Mouse (Mus musculus): Measurements from ENCODE around the gene AC161166.1. TPM values are rescaled to one million over a fixed set of nuclear protein-coding genes. Genes with fewer than 3 reads are reported as not detected.

The AC161166.1 gene
- 0.50 and 0.70 TPM in 2 replicates for polyA plus RNA-seq (2014; fragmentation: Nextera tagmentation; extraction: Ambion mirVana)

DNA sequence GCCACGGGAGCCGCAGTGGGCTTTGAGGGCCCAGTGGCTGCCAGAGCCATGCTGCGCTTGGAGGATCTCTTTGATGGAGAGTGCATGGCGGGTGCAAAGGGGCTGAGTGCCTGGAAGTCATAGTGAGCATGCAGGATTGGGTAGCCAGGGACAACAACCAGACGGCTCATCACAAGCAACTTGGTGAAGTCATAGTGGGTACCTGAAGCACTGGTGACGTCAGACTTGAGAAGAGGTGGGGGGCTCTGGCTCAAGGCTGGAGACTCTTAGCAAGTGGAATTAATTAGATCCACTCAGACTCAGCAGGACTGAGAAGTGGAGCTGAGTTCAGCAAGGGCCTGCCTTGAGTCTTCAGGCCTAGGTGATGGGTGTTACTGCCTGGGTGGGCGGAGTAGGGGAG, at the start of gene AC161166.1:
TSS of gene AC161166.1 (minus strand) at position 101 of the 400 bp plus-strand sequence.
- Histone ChIP-seq H3K27me3 (ENCODE audit: control insufficient read depth, insufficient read depth, low read length) (no peaks in the 10 kb centered on the region), H3K4me1 (ENCODE audit: control insufficient read depth, insufficient read depth, low read length) (peaks cover 6% of the 10 kb centered on the region), H3K36me3 (ENCODE audit: control insufficient read depth, insufficient read depth, low read length) (peaks cover 6% of the 10 kb centered on the region), H3K4me2 (ENCODE audit: low read depth) (no peak within 1 kb of the TSS), H3K4me3 (ENCODE audit: low read depth, low read length) (no peak within 1 kb of the TSS), H3K9me3 (ENCODE audit: control insufficient read depth, low read length) (no peaks in the 10 kb centered on the region), H3K9ac (ENCODE audit: low read length) (no peak within 1 kb of the TSS), H3K27ac (ENCODE audit: low read depth, low read length) (no peak within 1 kb of the TSS)
- ATAC-seq (ENCODE audit: insufficient read depth, low FRiP score, low TSS enrichment) (no peak), DNase-seq (ENCODE audit: low spot score) (no peak)
- 94% methylated on average over 7 of the region's 7 CpGs for WGBS

DNA sequence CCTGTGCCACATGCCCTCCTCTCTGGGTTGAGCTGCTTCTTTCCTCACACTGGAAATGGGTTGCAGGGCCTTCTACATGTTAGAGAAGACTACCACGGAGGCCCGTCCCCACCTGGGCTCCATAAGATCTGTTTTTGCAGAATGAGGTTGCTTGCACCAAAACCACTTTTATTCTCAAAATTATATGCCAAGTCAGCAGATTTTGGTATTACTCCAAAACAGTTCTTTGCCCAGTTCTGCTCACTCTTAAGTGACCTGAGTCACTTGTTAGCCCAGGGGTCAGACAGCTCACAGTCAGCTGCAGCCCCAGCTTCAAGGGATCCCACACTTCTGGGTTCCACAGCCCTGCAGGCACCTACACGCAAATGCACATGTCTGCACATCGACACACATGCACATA, 49.2 kb upstream of the AC161166.1 start:
- Histone ChIP-seq H3K9ac (ENCODE audit: low read length) (no peak overlapping the region), H3K4me3 (ENCODE audit: low read depth, low read length) (no peak overlapping the region), H3K4me1 (ENCODE audit: control insufficient read depth, insufficient read depth, low read length) (no peaks in the 10 kb centered on the region), H3K27me3 (ENCODE audit: control insufficient read depth, insufficient read depth, low read length) (no peaks in the 10 kb centered on the region), H3K9me3 (ENCODE audit: control insufficient read depth, low read length) (no peaks in the 10 kb centered on the region), H3K36me3 (ENCODE audit: control insufficient read depth, insufficient read depth, low read length) (peaks cover 4% of the 10 kb centered on the region), H3K27ac (ENCODE audit: low read depth, low read length) (no peak overlapping the region), H3K4me2 (ENCODE audit: low read depth) (no peak overlapping the region)
- 94% methylated on average over 4 of the region's 4 CpGs for WGBS
- no peak for DNase-seq (ENCODE audit: low spot score)
- ATAC-seq (ENCODE audit: insufficient read depth, low FRiP score, low TSS enrichment): no peak

DNA sequence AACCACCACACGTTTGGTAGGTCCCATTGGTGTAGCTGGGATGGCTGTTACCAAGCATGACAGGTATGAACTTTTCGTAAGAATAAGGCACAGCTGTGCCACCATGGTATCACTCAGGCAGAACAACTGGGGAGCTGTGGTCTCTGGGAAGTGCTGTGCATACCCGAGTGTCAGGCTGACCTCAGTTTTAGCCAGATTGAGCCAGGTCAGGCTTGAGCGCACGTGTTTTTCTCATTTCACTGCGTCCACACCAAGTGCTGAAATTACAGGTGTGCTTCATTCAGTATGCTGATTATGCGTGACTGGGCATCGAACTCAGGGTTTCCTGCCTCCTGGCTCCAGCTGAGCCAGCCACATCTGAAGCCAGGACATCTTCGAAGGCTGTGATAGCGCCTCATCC, 43.5 kb upstream of the AC161166.1 start:
- Histone ChIP-seq H3K27me3 (ENCODE audit: control insufficient read depth, insufficient read depth, low read length) (no peaks in the 10 kb centered on the region), H3K27ac (ENCODE audit: low read depth, low read length) (no peak overlapping the region), H3K4me1 (ENCODE audit: control insufficient read depth, insufficient read depth, low read length) (no peaks in the 10 kb centered on the region), H3K9ac (ENCODE audit: low read length) (no peak overlapping the region), H3K36me3 (ENCODE audit: control insufficient read depth, insufficient read depth, low read length) (peaks cover 6% of the 10 kb centered on the region), H3K4me3 (ENCODE audit: low read depth, low read length) (no peak overlapping the region), H3K4me2 (ENCODE audit: low read depth) (no peak overlapping the region), H3K9me3 (ENCODE audit: control insufficient read depth, low read length) (no peaks in the 10 kb centered on the region)
- ATAC-seq (ENCODE audit: insufficient read depth, low FRiP score, low TSS enrichment): no peak
- 96% methylated on average over 10 of the region's 10 CpGs for WGBS
- DNase-seq (ENCODE audit: low spot score): no peak

DNA sequence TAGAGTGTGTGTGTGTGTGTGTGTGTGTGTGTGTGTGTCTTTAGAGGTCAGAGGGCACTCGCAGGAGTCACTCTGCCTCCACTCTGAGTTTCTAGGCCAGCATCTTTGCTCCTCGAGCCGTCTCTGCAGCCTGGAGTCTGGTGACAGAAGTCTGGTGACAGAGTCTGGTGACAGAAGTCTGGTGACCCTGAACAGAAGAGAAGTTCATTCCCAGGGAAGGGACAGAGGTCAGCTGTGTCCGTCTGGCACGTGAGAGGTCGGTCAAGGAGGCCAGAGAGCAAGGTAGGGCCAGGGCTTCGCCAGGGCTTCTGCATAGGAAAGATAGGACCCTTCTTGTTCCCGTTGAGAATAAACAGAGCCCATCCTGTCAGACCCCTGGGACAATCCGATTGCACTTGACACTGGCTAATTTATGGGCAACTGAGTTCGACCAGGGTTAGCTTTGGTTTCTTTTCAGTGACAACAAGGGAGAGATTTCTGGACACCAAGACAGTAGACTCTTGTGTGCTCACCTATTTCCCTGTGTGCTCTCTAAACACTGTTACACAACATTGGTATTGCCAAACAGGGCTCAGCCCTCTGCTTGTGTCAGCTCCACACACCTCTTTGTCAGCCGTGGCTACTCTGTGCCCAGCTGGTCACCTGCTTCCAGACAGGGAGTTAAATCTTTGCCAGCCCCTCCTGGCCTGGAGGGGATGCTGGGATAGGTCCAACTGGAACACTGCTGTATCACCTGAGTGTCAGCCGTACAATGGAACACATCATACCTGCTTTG, 39.9 kb upstream of the AC161166.1 start:
- Histone ChIP-seq H3K9me3 (ENCODE audit: control insufficient read depth, low read length) (no peaks in the 10 kb centered on the region), H3K4me3 (ENCODE audit: low read depth, low read length) (no peak overlapping the region), H3K36me3 (ENCODE audit: control insufficient read depth, insufficient read depth, low read length) (peaks cover 6% of the 10 kb centered on the region), H3K4me2 (ENCODE audit: low read depth) (no peak overlapping the region), H3K9ac (ENCODE audit: low read length) (no peak overlapping the region), H3K27me3 (ENCODE audit: control insufficient read depth, insufficient read depth, low read length) (no peaks in the 10 kb centered on the region), H3K4me1 (ENCODE audit: control insufficient read depth, insufficient read depth, low read length) (no peaks in the 10 kb centered on the region), H3K27ac (ENCODE audit: low read depth, low read length) (no peak overlapping the region)
- DNase-seq (ENCODE audit: low spot score) (no peak), ATAC-seq (ENCODE audit: insufficient read depth, low FRiP score, low TSS enrichment) (no peak)
- WGBS: 83% methylated on average over 12 of the region's 12 CpGs

DNA sequence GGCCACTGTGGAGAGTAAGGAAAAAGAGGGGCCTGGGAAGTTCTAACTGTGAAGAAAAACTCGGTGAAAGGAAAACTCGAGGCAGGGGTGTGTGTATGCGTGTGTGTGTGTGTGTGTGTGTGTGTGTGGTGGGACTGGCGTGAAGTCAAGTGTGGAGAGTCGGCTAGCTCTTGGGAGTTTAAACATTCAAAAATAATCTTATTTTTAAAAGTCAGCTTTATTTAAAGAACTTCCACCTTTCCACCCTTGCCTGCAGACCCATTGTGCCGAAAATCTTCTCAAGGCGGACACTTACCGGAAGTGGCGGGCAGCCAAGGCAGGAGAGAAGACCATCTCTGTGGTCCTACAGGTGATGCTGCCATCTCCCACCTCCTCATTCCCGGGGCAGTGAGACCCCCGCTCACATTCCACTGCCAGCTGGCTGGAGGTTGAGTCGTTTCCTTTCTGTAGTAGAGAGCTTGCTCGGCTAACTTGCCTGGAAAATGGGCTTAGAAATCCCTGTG, 35.3 kb upstream of the AC161166.1 start:
- Histone ChIP-seq H3K27me3 (ENCODE audit: control insufficient read depth, insufficient read depth, low read length) (no peaks in the 10 kb centered on the region), H3K36me3 (ENCODE audit: control insufficient read depth, insufficient read depth, low read length) (peaks cover 2% of the 10 kb centered on the region), H3K4me3 (ENCODE audit: low read depth, low read length) (peak overlapping the region; percentile 73), H3K4me1 (ENCODE audit: control insufficient read depth, insufficient read depth, low read length) (0 out of 2 replicates have a peak, but pooled peaks cover 4% of the 10 kb centered on the region), H3K9me3 (ENCODE audit: control insufficient read depth, low read length) (no peaks in the 10 kb centered on the region), H3K9ac (ENCODE audit: low read length) (peak overlapping the region; percentile 71), H3K27ac (ENCODE audit: low read depth, low read length) (peak overlapping the region; percentile 42; the same call in 1 of the 2 replicates), H3K4me2 (ENCODE audit: low read depth) (peak overlapping the region; percentile 42)
- DNase-seq (ENCODE audit: low spot score) (no peak), ATAC-seq (ENCODE audit: insufficient read depth, low FRiP score, low TSS enrichment) (peak; percentile 28; the same call in 1 of the 2 replicates)
- 38% methylated on average over 13 of the region's 13 CpGs for WGBS

DNA sequence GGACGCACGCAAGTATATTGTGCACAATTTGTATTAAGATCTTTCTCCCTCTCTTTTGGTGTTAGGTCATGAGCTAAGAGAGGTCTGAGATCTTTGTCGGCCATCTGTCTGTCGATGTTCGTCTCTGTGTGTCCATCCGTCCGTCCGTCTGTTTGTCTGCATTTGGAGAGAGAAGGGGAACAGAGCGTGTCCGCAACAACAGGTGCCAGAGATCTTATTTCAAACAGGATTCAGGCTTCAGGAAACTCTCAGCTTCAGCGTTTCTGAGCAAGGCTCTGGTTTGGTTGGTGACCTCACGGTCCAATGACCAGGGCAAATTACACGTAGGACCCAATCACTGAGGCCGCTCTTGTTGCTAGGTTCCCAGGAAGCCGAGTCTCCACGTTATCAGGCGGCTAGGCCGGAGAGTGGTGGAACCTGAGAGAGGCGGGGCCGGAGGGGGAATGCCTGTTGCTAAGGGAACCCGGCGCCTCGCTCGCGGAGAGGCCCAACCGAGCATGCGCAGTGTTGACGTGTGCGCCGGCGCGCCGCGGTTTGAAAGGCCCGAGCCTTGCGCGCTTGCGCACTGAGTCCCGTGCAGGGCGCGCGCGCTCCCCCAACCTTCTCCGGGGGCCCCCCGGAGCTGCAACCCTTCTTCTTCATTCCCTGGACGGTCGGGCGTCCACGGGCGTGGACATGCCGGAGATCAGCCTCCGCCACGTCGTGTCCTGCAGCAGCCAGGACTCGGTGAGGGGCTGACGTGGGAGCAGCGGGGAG, 34.6 kb upstream of the AC161166.1 start:
- Histone ChIP-seq H3K4me2 (ENCODE audit: low read depth) (peak overlapping the region; percentile 52), H3K27ac (ENCODE audit: low read depth, low read length) (peak overlapping the region; percentile 42; the same call in 1 of the 2 replicates), H3K4me3 (ENCODE audit: low read depth, low read length) (peak overlapping the region; percentile 73), H3K9ac (ENCODE audit: low read length) (peak overlapping the region; percentile 71), H3K9me3 (ENCODE audit: control insufficient read depth, low read length) (no peaks in the 10 kb centered on the region), H3K36me3 (ENCODE audit: control insufficient read depth, insufficient read depth, low read length) (no peaks in the 10 kb centered on the region), H3K27me3 (ENCODE audit: control insufficient read depth, insufficient read depth, low read length) (no peaks in the 10 kb centered on the region), H3K4me1 (ENCODE audit: control insufficient read depth, insufficient read depth, low read length) (0 out of 2 replicates have a peak, but pooled peaks cover 4% of the 10 kb centered on the region)
- under 1% methylated on average over 48 of the region's 57 CpGs for WGBS
- peak; percentile 99 for DNase-seq (ENCODE audit: low spot score)
- peak; percentile 96 for ATAC-seq (ENCODE audit: insufficient read depth, low FRiP score, low TSS enrichment)

DNA sequence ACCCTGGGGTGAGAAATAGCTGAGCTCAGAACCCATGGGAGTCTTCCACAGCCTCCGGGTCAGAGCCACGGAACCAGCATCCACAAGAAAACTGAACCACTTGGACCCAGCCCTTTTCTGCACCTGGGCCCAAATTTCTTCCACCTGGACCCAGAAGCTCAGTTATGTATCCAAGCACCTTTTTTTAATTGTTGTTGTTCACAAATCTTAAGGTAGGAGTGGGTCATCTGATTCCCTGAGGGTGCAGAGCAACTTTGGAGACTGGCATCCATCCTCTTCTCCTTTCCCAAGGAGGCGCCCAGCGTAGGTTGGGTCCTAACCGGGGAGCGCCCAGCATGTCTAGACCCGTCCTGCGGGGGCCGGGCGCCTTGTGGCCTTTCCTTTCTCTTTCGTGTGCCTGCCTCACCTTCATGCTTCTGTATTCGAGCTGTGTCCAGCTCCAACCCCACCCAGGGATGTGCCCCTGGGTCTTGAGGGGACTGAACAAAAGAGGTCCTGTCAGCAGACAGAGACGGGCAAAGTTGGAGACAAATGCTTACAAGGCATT, 33.9 kb upstream of the AC161166.1 start, which contains the start of the genes Pinlyp and Xrcc1:
TSS of gene Pinlyp (minus strand) at position 51 of the 547 bp plus-strand sequence.
TSS of gene Xrcc1 (plus strand) at position 222 of the 547 bp plus-strand sequence.
- ATAC-seq (ENCODE audit: insufficient read depth, low FRiP score, low TSS enrichment) (peak; percentile 1; the same call in 1 of the 2 replicates), DNase-seq (ENCODE audit: low spot score) (no peak)
- peak within 1 kb of the TSS; percentile 71 for H3K9ac ChIP-seq (ENCODE audit: low read length)
- no peaks in the 10 kb centered on the region for H3K9me3 ChIP-seq (ENCODE audit: control insufficient read depth, low read length)
- peak within 1 kb of the TSS; percentile 73 for H3K4me3 ChIP-seq (ENCODE audit: low read depth, low read length)
- WGBS: 38% methylated on average over 13 of the region's 13 CpGs
- H3K36me3 ChIP-seq (ENCODE audit: control insufficient read depth, insufficient read depth, low read length): no peaks in the 10 kb centered on the region
- peak within 1 kb of the TSS; percentile 52 for H3K4me2 ChIP-seq (ENCODE audit: low read depth)
- peak within 1 kb of the TSS; percentile 42; the same call in 1 of the 2 replicates for H3K27ac ChIP-seq (ENCODE audit: low read depth, low read length)
- H3K27me3 ChIP-seq (ENCODE audit: control insufficient read depth, insufficient read depth, low read length): no peaks in the 10 kb centered on the region
- H3K4me1 ChIP-seq (ENCODE audit: control insufficient read depth, insufficient read depth, low read length): 0 out of 2 replicates have a peak, but pooled peaks cover 4% of the 10 kb centered on the region

DNA sequence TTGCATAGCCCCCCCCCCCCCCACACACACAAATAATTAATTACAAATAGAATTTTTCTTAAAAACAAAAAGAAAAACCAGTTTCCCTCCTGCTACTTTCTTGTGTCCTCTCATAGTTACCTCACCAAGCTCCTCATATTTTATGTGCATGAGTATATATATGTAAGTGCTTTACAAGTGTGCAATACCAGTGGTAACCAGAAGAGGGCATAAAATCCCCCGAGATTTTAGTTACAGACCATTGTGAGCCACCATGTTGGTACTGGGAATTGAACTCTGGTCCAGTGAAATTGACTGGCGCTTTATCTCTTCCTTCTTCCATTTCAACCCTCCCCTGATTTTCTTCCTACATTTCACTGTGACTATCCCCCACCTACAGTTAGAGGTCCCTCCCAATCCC, 32.3 kb upstream of the AC161166.1 start:
- 85% methylated on average over 2 of the region's 2 CpGs for WGBS
- DNase-seq (ENCODE audit: low spot score): no peak
- Histone ChIP-seq H3K27ac (ENCODE audit: low read depth, low read length) (no peak overlapping the region), H3K27me3 (ENCODE audit: control insufficient read depth, insufficient read depth, low read length) (no peaks in the 10 kb centered on the region), H3K36me3 (ENCODE audit: control insufficient read depth, insufficient read depth, low read length) (no peaks in the 10 kb centered on the region), H3K4me3 (ENCODE audit: low read depth, low read length) (no peak overlapping the region), H3K4me2 (ENCODE audit: low read depth) (no peak overlapping the region), H3K9ac (ENCODE audit: low read length) (no peak overlapping the region), H3K4me1 (ENCODE audit: control insufficient read depth, insufficient read depth, low read length) (0 out of 2 replicates have a peak, but pooled peaks cover 4% of the 10 kb centered on the region), H3K9me3 (ENCODE audit: control insufficient read depth, low read length) (no peaks in the 10 kb centered on the region)
- ATAC-seq (ENCODE audit: insufficient read depth, low FRiP score, low TSS enrichment): no peak
